Mouse (Mus musculus): ENCODE results near the gene Antxr2. TPM values are rescaled to one million over a fixed set of nuclear protein-coding genes. Genes with fewer than 3 reads are reported as not detected.

Antxr2 gene
- polyA plus RNA-seq, 1 experiment from 2014 or later = 6.5 TPM

DNA sequence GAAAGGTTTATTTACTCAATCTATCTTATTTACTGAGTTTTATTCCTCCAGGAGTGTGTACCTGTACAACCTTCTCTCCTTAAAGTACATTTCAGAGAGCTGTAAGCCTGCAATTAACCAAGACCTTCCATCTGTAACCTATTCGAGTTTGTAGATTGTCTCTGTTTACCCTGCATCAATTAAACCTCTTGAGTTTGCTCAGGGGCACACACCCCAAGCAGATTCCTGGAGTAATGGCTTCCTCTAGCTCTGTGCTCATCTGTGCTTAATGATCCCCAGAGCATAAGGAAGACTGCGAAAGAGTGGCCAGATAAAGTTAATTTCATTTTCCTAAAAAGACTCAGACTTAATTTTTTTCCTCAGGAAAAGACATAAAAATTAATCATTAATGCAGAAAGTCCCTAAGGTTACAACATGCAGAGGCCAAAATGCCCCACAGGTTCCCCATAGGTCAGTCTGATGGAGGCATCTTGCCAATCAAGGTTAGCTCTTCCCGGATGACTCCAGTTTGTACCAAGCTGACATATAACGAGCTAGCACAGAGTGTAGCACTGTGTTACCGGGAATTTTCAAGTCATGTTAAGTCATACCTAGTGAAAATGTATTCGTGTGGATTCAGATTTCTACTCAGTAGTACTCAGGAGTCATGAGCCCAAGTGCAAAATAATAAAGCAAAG lies 34.2 kb downstream of the Antxr2 start:
- no peak for DNase-seq (ENCODE audit: low spot score)

DNA sequence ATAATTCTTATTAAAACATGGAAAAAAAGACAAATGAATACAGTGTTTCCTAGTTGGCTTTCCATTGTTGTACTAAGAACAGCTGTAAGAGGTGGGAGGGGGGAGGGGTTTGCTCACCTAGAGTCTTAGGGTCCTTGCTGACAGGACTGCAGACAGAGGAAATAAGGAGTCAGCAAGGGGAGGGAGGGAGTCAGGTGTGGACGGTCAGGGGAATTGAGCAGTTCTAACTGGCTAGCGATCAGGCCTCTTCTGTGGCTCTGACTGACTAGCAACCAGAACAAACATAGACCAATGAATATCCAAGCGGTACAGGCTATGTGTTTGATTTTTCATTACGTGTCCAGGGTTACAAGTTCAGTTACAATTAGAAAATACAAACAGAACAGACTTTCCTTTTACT lies 35.0 kb downstream of the Antxr2 start:
- DNase-seq (ENCODE audit: low spot score) = no peak

DNA sequence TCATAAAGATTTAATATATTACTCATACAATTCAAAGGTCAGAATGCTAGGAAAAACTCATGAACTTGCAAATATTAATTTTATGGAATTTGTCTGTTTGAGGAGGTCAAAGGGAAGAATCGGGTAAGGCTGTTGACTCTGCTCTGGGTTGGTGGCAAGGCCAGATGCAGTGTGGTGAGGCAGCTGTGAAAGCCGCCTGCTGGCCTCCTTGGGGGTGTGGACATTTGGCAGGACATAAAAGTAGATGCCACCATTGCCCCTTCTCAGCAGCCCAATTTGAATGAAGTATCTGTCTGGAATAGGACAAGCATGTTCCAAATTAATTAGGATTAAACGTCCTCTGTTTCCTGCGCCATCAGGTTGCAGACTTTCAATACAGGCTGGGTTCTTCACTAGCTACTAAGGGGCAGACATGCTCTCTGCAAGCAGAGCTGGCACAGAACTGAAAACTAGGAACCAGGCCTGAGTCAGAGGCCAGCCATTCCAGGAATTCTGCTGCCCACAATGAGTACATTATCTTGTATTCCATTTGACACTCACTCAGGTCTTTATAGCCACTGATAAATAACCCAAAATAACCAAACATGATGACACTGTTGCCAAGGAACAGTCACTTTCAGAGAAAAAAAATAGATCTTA lies 44.1 kb downstream of the Antxr2 start:
- DNase-seq (ENCODE audit: low spot score) = no peak

GRCm38 (mm10) chr5:97983375-97983774 lies 47.5 kb downstream of the Antxr2 start:
- peak; percentile 85 for DNase-seq (ENCODE audit: low spot score)

GRCm38 (mm10) chr5:97980472-97980871 lies 50.4 kb downstream of the Antxr2 start:
- DNase-seq (ENCODE audit: low spot score) = no peak

GRCm38 (mm10) chr5:97973293-97973692 lies 57.5 kb downstream of the Antxr2 start:
- DNase-seq (ENCODE audit: low spot score) = no peak

GRCm38 (mm10) chr5:97972029-97972428 lies 58.8 kb downstream of the Antxr2 start:
- DNase-seq (ENCODE audit: low spot score) = no peak

- no peak for DNase-seq (ENCODE audit: low spot score)
Measured at GRCm38 (mm10) chr5:97971236-97971635, 59.6 kb downstream of the Antxr2 start.

DNA sequence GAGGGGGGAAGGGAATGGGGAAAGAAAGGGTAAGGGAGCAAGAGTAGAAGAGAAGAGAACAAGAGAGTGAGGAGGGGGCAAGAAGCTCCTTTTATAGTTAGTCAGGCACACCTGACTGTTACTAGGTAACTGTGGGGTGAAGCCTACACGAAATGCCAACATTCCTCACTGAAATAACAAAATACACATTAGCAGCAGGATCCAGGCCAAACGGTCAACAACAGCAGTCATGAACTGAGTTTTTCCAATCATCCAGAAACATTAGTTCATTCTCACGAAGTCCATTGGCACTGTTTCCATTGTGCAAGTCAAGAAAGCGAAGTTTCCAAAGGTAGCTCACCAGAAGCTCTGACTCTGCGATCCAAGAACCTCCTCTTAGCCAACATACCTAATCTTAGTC lies 63.8 kb downstream of the Antxr2 start:
- DNase-seq (ENCODE audit: low spot score) = no peak

GRCm38 (mm10) chr5:97966101-97966500 lies 64.7 kb downstream of the Antxr2 start:
- DNase-seq (ENCODE audit: low spot score) = no peak

DNA sequence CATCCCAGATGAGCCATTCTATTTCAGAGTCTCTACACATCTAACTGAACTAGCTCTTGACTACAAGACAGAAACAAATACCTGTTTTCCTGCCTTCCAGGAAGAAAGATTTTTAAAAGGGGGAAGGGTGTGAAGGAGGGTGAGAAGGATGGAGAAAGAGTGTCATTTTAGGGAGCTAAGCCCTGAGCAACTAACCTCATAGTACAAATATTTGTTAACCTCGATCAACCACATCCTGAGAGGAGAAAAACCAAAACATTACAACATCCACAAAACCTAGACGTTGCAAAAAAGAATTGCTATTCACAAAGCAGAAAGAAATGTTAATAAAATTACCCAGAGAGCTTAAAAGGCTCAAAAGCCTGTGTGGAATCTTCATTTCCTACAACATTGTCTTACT lies 66.4 kb downstream of the Antxr2 start:
- no peak for DNase-seq (ENCODE audit: low spot score)

DNA sequence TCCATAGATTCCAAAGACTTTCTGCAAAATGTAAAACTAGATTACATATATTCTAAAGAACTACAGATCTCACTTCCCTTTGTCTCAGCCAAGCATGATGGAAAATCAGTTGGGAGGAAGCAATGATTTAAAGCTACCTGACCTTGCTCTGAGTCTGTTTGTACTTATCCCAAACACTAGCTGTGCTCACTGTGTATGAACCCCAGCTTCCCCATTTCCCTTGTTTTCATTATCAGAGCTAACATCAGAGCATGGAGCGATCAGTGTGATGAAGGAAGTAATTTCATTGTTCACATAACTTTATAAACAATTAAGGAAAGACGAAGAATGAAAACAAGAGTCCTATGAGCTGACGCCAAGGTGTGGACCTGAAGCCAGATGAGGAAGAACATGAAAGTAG lies 68.3 kb downstream of the Antxr2 start:
- no peak for DNase-seq (ENCODE audit: low spot score)

- DNase-seq (ENCODE audit: low spot score) = no peak
Measured at GRCm38 (mm10) chr5:97961786-97962185, 69.1 kb downstream of the Antxr2 start.

- DNase-seq (ENCODE audit: low spot score) = no peak
Measured at GRCm38 (mm10) chr5:97959651-97960050, 71.2 kb downstream of the Antxr2 start.

DNA sequence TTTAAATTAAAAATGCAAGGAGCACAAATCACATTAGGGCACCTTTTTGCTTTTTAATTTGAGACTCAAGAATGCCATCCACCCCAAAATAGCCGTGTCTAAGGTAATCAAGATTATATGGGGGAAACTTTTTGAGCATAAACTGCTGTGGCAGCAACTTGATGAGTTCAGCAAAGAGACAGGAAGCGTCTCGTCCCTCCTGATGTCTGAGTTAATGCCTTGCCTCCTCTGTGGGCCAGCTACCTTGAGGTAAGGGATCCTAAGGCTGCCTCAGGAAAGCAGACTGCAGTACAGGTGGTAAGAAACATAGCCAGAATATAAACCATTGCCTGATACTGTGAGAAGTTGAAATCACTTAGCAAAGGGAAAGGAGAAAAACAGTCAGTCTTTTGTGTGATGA lies 71.8 kb downstream of the Antxr2 start:
- no peak for DNase-seq (ENCODE audit: low spot score)

- no peak for DNase-seq (ENCODE audit: low spot score)
Measured at GRCm38 (mm10) chr5:97957501-97957900, 73.3 kb downstream of the Antxr2 start.

DNA sequence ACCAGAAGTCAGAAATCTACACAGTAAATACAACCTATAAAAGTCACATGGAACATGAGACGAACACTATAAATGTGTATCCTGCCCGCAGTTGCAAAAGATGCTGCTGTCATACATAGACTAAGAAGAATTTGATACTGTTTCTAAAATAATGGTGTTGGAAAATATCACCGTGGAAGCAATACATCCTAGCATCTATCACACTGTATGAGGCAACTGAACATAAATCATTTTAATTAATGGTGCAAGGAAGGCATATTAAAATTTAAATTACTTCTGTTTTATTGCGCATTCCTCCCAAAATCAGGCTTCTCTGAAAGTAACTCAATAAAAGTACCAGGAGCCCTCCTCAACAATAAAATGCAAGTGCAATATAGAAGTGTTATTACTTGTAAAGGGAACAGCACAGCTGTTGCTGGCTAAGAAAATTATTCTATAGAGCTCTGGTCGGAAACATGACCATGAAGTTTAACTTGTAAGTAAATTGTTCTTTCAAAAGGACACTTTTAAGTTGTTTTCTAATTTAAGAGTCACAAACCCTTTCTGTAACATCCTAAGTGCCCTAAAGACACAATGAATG lies 76.6 kb downstream of the Antxr2 start:
- no peak for DNase-seq (ENCODE audit: low spot score)

GRCm38 (mm10) chr5:97953241-97953920 lies 77.5 kb downstream of the Antxr2 start:
- DNase-seq (ENCODE audit: low spot score) = no peak

DNA sequence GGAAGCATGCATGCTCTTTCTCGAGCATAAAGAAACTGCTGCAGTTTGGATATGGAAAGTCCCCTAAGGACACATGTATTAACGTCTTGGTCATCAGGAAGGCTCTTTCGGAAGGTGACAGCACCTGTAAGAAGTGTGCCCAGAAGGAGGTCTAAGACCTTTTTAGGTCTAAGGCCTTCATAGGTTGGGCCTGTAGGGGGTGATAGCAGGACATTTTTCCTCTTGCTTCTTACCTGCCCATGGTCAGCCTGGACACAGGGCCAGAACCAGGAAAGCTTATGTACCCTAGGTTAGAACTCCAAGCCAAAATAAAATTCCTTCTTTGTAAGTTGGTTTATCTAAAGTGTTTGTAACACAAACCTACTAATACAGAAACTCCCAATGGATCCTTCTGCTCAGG lies 83.6 kb downstream of the Antxr2 start:
- DNase-seq (ENCODE audit: low spot score) = no peak

DNA sequence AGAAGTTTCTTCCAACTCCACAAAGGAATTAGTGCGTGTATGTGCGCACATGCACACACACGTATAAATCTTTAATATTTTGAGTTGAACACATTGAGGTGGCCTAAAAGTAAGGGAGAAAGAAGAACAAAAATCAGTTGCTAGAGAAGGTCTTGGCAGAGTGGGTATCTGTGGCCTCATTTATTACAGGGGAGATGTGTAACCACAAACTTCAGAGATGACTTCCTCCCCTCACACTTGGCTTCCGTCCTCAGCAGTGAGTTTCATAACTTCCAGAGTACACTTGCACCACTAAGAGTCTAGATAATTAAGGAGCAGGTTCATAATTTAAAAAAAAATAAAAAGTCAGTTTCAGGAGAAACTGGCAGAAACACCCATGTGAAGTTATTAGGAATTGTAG lies 84.6 kb downstream of the Antxr2 start:
- peak; percentile 46 for DNase-seq (ENCODE audit: low spot score)

DNA sequence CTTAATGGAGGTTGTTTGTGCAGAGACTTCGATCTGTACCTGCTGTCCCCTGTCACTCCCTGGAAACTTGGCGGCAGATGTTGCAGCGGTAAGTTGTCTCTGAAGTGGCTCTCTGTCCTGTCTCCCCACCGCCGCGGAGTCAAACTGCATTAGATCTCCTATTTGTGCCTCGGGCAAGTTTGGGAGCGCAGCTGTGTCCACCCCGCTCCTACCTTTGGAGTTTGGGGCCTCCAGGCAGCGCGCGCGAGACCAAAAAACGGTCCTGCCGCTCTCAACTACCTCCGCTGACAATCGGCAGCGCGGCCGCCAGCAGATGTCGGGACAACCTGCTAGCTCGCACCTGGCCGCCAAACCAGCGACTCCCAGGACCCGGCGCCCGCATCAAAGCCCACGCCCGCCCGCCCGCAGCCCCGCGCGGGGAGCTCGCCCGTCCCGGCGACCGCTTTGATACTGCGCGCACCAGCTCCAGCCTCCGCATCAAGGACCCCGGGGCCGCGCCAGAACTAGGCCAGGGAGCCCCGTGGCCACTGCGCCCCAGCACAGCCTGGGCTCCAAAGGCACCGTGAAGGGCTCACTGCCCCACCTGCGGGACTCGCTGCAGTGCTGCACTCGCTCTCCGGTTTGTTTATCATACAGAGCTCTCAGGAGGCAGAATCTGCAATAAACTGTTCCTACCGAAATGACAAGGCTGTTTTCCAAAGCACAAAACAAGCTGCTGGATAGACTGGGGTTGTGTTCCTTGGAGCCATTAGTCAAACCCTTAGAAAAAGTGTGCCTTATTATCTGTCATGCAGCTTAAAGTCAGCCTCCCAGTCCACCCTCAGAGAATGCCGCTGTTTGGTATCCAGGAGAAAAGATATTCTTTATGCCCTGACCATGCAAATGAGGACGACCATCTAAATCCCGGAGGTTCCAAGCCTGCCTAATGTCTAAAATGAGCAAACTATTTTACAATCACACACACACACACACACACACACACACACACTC lies 95.4 kb downstream of the Antxr2 start:
- peak; percentile 65 for DNase-seq (ENCODE audit: low spot score)

Measured in thymus, postnatal 0 days (tissue).